Mouse (Mus musculus) spleen, adult 12 weeks (tissue): ENCODE measurements around the gene Ankrd26.
"Not testable (repeated sequence)": the region's sequence is repeated elsewhere in the genome, so short reads cannot be mapped to it uniquely, and the experiment has no call there.

Source experiments
- DNase-seq: peaks from one replicate; pipeline ENCODE4 v3.0.0; 2022; ENCODE audit warnings: low spot score

The Ankrd26 gene

DNA sequence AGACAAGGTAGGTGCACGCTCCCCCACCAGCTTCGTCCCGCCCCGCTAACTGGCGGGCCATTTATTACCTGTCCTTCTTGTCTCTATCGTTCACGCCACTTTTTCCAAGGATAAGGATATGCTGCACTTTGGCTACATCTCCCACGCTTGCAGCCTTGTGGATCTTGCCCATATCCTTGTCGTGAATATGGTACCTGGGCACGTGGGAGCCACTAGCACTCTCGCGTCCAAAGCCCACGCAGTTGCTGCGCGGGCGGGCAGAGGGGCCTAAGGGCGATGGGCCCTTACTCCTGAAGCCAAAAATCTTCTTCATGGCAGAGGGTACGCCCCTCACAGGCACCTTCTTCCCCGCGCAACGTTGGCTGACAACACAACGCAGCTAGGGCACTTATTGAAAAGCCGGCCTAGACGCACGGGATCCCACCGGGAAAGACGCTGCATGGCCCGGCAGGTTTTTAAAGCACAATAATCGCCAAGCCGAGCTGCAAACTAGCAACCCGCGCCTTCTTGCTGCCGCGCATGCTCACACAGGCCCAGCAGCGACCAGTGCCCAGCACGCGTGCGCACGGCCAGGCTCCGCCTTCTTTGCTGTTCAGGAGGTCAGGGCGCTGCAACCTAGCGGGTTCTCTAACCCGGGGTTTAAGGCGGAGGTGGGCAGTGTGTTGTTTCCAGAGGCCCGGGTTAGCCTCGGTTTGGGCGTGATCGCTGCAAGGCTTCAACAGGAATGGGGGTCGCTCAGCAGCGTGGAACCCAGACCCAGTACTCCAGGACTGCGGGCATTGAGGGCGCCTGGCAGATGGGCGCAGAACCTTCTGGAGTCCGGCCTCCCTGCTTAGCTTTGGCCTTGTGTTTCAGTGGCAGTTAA lies at the start of gene Ankrd26:
TSS of gene Ankrd26 (minus strand) at position 482 of the 865 bp plus-strand sequence.
- DNase-seq: peak; percentile 87

DNA sequence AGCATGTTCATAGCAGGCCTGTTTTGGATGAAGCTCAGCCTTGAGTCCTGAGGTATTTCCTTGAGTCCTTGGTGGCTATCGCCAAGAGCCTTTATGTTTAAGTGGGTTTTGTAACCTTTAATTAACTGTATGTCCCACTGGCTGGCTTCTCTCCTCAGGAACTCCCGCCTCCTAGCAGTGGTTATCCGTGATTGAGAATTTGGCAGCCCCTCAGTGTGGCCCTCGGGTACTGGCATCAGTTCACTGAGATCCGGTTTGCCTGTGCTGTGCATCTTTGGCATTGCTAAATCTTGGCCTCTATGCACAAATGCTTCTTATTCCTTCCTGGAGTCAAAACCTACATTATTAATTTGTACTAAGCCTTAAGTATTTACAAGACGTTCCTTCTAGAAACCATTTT lies 46.9 kb upstream of the Ankrd26 start:
- no peak for DNase-seq

DNA sequence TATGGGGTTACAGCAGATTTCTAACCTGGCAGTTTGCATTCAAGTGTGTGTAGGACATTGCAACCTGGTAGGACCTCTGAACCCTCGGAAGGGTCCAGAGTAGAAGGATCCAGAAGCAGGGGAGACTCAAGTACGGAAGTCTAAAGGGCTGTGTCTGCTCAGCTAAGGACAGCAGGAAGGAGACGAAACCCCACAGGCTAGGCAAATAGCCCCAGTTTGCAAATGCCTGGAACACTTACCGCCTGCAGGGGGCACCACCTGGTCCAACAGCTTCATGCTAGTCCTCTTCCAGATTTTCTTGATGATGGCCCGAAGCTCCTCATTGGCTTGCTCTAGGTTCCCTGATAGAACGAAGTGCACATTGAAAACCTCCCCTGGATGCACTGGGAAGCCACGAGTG lies 43.9 kb upstream of the Ankrd26 start:
- no peak for DNase-seq

DNA sequence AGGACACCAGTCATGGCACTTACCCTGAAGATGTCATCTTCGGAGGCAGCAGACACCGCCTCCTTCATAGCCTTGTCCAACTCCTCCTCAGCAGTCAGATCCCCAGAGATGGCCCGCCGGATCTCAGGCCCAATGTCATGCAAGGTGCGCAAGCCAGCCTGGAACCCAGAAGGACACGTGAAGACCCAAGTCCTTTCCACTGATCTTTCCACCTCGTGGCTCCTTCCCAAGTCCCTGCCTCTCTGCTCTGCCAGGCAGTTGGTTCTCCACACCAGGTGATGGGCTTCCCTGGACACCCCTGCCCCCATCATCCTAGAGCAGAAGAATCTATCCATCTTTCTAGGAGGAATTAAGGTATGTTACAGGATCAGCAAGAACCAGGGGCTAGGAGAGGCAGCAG lies 41.8 kb upstream of the Ankrd26 start:
- no peak for DNase-seq

DNA sequence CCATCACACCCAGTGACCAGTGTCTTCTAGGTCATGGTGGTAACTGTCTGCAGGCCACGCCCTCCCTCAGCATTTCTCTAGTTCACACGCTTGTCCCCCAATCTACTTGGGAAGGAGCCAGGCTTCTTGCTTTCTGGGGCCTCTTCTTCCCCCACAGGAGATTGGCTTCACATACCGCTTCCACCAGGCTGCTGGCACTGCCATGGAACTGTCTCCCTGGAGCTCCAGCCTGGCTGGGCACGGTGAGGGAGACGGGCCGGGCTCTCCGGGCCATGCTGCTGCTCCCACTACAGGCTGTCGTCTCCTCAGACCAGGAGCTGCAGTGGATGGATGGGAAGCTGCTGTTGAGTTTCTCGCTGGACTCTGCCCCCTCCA lies 33.6 kb upstream of the Ankrd26 start:
- DNase-seq: no peak

DNA sequence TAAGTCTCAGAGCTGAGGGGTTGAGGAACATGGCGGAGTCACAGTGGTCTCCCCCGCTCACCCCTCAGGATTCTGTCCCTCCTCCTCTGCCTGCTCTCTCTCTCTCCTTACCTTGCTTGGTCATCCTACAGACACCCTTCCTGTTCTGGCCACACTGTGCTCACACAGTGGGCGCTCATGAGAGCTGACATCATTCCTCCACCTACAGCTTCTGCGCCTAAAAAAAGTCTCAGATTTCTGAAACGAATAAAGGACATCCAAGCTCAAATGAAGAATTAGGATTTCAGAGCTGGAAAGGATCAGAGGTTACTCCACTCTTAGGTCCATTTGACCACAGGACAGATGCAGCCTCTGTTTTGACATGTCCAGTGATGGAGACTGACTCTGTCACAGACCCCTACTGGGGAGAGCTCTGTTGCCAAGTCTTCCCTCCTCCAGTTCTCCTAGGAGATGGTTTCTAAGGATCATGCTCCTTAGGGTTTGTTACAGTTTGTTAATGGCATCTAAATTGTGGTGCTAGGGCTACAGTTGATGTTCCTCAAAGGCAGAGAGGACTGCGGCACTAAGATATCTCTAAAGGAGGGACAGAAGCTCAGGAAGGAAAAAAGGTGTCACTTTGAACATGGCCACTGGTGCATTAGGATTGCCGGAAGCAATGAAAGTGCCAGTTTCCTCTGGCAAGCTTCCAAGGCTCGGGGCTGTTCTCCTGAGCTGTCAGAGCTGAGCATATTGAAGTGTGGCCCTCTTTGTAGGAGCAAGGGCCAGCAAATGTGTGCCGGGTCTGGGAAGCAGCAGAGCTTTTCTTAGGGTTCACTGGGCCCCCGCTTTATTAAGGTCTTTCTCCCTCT lies 33.0 kb upstream of the Ankrd26 start:
- no peak for DNase-seq

DNA sequence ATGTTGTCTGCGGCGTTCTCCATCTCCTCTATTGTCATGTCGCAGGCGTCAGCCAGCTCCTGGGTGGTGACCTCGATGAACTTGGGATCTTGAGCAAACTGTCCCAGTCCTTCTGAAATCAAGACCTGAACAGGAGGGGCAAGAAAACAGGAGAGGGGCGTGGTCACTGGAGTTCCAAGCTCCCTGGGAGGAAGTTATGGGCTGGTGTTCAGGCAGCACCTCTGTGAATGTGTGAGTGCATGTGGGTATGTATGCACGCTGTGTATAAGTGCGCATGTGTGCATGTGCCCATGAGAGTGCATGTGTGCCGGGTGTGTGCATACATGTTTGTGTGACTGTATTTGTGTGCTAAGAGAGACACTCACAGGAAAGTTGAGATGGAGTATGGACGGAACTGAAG lies 32.0 kb upstream of the Ankrd26 start:
- no peak for DNase-seq

DNA sequence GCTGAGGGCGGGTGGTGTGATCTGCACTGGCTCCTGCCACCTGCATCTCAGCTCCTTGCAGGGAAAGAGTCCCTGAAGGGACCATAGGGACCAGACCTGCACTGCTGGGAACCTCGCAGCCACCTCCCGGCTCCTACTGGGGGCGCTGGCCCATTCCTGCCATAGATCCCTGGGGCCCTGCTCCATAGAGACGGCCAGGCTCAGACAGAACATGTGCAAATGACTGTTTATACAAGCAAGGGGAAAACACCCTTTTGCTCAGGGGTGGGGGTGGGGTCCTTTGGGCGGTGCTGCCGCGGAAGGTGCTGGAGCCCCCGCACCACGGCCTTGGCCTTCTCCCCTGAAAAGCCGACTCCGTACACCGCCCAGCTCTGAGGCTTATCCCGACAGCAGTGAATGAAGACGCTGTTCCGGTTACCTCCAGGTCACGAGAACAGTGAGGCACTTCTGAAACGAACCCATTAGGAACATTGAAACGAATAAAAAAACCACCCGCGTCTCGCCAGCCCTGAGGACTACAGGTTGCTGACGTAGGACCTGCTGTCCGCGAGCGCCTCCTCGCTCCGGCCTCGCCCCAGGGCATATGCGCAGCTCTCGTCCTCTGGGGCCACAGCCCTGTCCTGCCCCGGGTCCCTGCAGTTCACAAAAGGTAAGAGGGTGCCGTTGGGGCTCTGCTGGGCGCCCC lies 31.5 kb upstream of the Ankrd26 start:
- DNase-seq: no peak

DNA sequence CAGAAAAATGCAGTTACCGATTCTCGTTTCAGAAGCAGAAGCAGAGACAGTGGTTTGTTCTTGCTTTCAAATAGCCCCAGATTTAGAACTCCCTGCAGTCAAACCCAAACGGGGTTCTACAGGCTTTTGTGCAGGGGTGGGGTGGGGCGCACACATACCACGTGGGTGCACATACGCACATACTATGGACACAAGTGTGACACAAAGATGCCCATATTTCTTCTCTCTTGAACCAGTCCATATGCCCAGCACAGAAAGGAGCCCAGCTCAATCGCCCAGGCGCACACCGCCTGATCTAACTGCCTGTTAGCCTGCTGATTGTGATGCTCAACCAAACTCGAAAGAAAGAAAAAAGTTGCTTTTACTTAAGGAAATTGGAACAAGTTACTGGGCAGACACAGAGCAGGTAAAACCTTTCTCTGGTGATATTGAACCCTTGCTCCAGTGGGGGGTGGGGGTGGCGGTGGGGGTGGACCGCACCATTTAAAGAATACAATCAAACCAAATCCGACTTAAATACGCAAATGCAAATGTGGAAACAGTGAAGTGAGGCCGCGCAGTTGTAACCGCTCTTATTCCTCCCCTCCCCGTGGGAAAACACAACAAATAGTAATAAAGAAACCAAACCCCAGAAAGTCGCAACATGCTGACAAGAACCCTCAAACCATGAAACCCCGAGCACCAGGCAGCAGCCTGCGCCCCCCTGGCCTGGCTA lies 30.8 kb upstream of the Ankrd26 start:
- no peak for DNase-seq

DNA sequence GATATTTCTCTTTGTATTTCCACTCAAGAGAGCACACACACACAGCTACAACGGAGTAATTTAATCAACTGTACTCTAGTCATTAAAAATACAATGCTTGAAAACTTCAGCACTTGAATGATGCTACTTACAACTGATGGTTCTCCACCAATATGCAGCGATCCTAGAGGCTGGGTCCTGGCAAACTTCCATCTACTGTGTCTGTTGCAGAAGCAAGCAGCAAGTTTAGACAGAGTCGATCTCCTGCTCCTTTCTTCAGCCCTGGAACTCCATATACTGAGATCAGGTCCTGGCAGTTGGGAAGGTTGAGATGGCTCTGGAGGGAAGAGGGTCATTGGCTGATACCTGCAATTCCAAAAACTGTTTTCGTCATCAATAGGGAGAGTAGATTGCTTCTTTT lies 16.7 kb upstream of the Ankrd26 start:
- DNase-seq: not testable (repeated sequence)

DNA sequence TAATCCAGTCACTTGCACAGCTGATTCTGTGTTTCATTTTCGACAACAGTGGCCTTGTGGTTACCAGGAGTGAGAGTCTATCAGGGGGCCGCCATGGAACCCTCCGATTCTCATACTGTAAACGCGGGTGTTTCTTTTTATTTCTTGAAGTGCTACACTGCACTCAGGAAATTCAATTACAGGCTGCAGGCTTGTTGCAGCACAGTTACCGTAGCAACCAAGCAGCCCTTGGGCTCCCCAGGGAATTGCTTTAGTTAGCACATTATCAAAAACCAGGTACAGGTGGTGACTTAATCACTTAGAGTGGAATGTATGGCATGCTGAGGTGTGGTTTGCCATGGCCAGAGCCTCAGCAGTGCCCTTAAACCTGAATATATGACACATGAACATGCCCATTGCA lies 12.3 kb upstream of the Ankrd26 start:
- no peak for DNase-seq

DNA sequence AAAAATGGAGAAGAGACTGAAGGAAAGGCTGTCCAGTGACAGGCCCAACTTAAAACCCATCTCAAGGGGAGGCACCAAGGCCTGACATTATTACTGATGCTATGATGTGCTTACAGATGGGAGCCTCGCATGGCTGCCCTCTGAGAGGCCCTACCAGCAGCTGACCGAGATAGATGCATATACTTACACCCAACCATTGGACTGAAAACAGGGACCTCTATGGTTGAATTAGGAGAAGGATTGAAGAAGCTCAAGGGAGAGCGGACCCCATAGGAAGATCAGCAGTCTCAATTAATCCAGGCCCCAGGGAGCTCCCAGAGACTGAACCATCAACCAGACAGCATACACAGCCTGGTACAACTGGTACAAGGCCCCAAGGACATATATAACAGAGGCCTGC lies 5.8 kb upstream of the Ankrd26 start:
- no peak for DNase-seq

DNA sequence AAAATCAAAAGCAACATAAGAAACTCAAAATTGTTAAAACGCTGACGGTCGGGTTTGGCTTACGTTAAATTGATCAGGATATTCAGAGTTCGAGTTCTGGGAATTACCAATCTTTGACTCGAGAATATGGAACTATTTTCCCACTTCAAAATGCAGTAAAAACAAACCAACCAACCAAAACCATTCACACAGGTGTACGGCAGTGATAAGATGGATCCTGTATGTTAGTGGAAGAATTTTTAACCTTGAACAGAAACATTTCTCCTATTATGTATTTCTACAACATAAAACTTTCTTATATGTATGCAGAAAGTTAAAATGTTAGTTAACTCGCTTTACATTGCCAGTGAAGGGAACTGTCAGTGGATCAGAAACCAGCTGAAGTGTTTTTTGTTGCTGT lies 801 bp downstream of the Ankrd26 start:
- DNase-seq: no peak

DNA sequence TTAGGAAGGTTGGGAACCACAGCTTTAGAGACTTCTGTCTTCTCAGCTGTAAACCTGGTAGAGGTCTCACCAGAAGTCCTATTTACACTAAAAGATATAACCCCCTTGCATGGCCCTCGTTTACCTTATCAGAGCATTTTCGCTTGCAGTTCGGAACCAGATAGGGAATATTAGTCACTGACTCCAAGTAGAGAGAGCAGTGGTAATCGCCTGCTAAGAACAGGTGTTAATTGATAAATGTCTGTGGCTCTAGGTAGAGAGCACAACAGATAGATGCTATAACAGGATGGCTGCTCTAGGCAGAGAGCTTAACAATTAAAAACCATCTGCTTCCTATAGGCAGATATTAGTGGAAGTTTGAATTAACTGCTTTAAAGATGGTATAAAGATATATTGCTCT lies 23.4 kb downstream of the Ankrd26 start:
- DNase-seq: no peak

DNA sequence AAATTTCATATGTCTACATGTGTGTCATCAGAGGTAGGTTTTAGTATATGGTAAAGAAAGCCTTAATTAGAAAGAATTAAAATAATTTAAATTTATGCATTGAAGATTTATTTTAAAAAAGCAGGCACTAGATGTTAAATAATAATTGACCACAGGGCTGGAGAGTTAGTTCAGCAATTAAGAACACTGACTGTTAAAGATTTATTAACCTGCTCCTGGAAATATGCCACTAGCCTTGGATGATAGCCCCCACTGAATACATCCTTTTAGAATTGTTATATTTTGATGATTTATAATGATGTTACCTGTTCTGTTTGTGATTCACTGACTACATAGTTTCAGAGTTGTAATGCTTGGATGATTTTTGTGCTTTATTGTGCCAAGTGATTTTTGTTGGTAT lies 24.8 kb downstream of the Ankrd26 start:
- not testable (repeated sequence) for DNase-seq

DNA sequence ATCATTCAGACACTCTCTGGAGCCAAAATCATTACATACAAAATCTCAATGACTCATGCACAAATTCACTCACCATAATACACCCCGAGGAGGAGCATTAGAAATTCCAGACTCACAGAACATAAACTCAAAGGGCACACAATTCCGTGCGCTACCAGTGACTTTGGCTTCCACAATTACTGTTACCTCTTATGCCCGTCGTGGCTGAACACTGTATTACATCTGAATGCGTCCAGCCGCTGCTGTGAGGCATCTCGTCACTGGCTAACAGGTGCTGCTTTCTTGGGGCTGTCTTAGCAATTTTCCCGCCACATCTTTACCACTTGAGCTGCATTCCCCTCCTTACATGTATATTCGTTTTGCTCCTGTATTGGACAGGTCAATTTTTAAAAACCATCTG lies 26.7 kb downstream of the Ankrd26 start:
- no peak for DNase-seq

DNA sequence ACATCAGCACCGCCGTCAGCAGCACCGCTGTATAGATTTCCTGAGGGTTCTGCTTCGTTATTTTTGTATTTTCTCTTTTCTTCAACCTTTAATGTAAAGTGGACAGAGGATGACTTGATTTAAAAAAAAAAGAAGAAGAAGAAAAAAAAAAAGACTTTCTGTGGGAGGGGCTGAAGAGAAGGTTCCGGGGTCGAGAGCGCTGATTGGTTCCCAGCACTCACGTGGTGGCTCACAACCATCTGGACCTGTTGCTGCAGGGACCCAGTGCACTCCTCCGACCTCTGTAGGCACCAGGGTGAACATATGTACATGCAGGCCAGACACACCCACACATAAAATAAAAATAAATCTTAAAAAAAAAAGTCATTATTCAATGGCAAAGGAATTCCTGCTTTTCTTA lies 28.6 kb downstream of the Ankrd26 start:
- DNase-seq: no peak

DNA sequence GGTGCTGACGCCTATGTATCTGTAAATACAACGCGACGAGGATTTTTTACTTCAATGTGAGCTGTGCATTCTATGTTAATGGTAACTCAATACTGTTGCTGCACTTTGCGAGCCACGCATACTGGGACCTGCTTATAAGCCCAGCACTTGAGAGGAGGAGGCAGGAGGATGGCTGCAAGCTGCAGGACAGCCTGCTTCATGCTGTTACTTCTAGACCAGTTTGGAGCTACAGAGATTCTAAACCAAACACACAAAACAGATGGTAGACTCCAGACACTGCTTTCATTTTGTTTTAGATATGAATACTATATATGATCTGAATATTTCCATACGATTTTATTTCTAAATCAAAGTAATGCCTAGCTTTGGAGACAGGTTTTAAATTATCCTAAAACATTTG lies 41.4 kb downstream of the Ankrd26 start:
- no peak for DNase-seq

DNA sequence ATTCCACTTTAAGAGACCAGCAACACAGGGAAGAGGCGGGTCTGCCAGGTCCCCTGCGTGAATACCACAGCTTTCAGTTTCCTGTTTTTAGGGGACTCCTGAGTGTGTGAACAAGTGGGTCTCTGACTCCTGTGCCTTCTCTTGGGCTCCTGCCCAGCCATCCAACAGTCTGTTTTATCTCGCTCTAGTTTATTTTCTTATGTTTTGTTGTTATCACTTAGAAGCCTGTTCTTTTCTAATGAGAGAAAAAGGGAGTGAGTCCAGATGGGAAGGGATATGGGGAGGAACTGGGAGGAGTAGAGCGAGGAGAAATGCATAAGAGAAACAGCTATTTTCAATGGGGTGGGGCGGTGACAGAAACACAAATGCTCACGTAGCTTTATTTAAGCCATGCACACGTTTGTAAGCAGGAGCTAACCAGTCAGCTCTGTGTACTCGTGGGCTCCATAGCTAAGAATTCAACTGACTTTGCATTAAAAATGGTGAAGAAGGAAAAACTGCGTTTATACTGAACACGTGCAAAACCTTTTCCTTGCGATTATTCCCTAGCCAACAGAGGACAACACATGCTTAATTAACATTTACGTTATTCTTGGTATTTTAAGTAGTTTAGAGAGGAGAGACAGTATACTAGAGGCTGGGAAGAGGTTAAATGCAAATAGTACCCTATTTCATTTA lies 48.6 kb downstream of the Ankrd26 start:
- no peak for DNase-seq

DNA sequence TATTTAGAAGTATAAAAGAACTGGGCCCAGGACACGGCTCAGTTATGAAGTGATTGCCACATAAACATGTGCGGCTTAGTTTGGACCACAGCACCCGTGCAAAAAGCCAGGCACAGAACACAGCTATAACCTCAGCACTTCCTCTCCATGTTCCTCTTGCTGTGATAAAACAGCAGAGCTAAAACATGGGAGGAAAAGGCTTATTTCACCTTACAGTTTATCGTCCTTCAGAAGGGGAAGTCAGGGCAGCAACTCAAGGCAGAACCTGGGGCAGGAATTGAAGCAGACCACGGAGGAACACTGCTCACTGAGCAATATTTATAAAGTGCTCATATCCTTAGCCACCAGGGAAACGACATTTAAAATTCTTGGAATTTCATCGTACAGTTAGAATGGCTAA lies 63.0 kb downstream of the Ankrd26 start:
- DNase-seq: no peak

DNA sequence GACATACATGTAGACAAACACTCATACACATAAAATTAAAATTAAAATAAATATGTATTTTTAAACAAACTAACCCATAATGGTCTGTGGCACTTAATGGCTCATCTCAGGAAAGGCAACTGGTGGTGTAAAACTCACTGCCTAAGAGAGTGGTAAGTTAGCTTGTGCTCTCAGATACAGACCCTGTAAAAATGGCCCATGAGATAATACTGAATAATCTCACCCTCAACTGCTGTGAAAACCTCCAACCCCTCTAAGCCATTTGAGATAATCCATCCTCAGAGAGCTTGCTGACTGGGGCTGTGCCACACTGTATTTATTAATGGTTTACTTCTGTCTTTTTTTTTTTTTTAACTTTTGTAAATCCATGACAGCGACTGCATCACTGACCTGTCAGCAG lies 79.9 kb downstream of the Ankrd26 start:
- no peak for DNase-seq
